Mouse (Mus musculus) thymus, postnatal 14 days (tissue): ENCODE results near the gene Gjc2.
"Not testable (repeated sequence)": the region's sequence is repeated elsewhere in the genome, so short reads cannot be mapped to it uniquely, and the experiment has no call there.

Experiments used
- DNase-seq: peaks from one replicate; pipeline ENCODE4 v3.0.0; 2021

Gjc2 gene

DNA sequence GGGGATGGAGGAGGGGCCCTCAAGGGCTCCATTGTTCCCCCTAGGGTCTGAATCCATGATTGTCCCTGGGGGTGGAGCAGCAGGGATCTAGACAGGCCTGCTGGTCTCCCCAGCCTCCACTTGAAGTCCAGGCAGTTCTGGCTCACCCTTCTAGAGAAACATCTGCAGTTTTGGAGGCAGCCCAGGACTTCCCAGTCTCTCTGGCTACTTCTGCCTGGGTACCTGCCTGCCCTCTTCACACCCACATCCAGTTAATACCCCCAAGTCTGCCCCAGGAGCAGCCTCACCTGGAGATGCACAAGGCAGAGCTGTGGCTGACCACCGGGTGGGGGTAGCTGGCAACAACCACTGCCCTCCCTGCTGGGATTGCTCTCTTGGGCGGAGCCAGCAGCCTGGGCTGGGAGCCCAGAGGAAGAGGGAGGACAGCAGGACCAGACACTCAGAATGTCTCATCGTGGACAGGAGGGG is at the start of gene Gjc2:
TSS of gene Gjc2 (minus strand) at position 350 of the 468 bp plus-strand sequence.
- no peak for DNase-seq

DNA sequence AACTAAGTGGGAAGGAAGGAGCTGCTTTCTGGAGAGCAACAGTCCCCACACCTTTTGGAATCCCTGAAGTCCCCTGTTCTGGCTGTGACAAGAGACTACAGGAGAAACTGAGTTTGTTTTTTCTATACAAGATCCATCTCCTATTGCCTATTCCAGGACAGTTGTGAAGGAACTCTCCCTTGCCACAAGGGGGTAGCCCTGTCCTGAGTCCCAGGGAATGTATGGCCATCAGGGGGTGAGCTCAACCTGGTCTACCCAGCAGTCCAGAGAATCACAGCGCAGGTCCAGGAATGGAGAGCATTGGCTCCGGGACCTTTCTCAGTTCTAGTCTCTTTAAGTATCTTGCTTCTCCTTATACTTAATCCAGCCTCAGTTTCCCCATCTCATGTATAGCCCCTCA is 49.8 kb upstream of the Gjc2 start:
- DNase-seq = no peak

DNA sequence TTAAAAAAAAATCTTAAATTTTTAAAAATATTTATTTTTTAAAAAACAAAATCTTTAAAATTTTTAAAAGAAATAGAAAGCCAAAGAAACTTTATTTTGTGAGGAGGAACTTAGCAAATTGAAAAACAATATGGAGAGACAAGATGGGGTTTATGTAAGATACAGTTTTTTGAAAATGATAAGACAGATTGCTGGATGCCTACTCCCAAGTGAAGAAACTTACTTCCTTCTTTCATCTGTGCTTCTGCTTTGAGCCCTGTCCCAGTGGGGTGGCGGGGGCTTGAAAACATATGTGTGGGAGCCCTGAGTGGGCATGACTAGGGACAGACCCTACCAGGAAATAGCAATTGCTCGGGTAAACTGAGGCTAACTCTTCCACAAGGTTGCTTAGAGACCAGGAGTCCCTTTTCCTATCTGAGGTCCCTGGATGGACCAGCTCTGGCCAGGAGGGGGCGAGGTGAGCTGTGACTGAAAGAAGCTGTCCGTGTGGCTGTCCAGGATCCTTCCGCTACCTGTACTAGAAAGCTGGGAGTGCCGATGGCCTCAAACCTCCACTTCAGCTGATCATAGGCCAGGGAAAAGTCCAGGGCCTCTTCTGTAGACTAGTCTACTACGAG is 47.2 kb upstream of the Gjc2 start:
- DNase-seq = peak; percentile 62

DNA sequence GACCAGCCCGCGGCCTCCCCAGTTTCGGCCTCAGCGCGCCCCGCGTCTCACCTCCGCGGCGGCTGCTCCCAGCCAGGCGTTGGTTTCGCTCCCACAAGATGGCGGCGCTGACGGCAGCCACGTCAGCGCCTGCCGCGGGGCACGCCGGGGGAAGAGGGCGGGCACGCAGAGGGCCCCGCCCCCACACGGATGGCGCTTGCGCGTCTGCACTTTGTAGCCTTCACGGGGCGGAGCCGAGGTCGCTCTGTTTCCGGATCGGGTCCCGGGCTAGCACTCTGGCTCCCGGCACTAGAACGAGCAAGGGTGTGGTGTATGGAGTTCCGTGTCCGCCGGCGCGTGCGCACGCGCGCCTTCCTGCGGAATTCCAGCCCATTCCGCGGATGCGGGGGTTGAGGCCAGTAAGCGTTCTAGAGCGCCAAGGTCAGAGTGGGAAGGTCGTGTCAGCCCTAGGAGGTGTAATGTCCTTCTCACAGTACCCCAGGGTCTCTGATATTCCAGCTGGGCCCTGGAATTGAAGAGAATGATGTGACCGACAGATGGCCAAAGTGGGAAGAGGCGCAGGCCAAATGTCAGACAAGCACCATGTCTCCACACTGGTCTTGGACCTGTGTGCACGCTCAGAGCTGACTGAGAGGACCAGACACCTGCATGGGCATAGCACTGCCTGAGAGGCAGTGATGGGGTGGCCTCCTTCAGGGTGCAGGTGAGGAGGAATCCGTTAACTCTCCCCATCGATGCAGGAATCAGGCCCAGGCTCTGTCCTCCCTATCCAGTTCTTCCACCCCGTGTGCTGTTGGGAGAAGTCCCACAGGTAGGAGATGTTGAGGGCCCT is 45.3 kb upstream of the Gjc2 start, which contains the start of gene Arf1:
TSS of gene Arf1 (minus strand) at position 149 of the 832 bp plus-strand sequence.
- peak; percentile 98 for DNase-seq

DNA sequence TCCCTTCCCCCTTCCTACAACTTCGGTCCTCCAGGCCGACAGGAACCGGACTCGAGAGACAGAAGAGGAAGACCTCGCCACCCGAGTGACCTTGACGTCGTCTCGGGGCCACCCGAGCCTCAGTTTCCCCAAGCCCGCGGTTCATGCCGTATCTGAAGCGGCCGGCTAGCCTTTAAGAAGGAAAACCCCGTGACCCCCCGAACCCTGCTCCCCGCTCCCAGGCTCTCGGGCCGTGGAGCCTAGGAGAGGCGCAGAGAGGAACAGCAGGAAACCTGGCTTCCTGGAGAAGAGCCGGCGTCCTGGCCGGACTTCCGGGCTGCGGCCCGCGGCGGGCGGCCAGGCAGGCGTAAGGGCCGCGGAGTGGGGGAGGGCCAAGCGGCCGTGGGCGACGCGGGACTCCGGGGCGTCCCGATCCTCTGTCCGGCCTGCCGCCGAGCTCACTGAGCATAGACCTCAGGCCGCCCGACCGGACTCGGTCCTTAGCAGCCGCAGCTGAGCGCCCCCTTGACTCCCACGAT is 44.6 kb upstream of the Gjc2 start:
- DNase-seq = no peak

DNA sequence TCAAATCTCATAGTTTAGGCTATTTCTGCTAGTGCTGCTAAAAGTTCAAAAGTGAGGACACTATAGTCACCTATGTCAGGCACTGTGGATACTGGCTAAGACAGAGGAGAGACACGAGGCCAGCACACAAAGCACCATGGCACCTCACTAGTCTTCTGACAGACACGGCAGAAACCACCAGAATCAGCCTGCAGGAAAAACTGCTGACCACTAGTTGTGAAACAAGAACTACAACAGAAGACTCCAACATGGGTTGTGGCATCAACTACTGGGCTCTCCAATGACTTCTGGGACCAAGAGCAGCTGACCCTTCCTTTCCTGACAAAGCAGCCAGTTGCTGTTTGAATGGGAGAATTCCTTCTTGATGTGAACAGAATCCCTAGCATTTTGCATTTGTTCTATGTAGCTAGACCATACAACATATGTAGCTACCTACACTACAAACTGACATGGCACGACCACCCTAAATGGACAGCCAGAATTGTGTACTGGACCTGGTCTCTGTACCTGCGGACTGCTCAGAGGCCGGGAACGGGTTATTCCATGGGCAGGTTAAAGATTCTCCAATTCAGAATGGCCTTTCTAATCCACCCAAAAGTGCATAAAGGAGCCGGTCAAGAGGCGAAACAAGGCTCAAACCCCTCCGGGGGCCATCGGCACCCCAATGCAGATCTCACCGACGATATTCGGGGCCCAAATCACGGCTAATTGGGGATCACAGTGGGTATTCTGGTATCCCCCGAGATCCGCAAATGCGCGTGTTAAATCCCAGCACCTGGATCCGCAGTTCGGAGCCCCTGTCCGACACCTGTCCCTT is 44.0 kb upstream of the Gjc2 start:
- no peak for DNase-seq

DNA sequence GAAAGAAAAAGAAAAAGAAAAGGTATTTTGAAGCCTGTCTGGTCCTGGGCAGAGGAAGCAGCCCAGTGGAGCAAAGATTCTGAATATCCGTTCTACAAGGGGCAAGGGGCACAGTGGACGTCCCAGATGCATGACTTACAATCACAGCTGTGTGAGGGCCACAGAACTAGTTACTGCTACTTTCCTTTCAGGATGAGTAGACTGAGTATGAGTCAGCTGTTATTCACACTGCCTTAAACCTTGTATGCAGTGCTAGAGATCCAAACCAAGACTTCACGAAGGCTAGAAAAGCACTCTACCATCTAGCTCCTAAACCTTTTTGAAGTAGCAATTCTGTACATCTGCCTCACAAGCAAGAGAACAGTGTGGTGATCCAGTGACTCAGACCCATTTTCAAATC is 43.2 kb upstream of the Gjc2 start:
- no peak for DNase-seq

DNA sequence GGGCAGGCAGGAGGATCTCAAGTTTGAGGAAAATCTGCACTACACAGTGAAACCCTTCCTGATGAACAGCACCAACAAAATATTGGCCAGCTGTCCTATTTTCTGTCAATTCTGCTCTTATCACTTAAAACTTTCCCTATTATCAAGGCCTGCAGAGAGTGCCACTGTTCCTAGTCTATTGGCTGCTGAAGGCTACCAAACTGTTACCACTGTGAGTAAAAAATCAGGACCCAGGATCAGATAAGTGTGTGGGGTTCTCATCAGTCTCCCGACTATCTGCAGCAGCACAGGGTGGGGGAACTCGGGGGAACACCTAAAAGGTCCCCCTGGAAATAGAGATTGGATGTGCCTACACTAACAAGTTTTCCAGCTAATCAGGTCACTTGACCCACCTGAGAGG is 42.2 kb upstream of the Gjc2 start:
- no peak for DNase-seq

DNA sequence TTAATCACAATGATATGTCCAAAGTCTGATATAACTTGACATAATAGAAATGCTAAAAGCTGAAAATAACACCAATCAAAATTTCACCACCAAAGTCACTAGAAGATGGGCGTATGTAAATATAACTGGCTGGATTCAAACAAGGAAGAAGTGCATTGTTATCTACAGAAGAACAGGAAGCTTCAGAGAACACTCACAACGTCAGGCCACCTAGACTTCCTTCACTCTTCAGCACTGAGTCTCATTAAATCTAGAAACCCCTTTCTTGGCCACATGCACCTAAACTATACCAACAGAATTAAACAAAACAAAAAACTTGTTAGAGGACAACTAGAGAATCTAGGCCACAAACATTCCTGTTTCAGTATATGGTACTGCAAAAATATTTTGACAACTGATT is 41.5 kb upstream of the Gjc2 start:
- no peak for DNase-seq

DNA sequence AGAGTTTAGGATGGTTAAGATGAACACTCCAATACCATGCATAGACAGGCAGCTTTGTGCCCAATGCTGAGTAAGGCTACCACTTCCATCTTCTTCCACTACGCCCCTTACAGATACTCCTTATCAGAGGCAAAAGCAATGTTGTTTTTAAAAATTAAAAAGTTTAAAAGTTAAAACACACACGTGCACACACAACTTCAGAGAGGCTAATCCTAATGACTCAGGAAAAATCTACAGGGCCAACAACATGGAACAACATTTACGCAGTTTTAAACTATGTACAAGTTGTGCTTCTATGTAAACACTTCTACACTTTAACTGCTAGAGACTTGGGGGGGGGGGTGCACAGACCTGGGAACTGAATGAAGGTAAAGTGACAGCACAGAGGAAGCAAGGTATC is 41.0 kb upstream of the Gjc2 start:
- no peak for DNase-seq

DNA sequence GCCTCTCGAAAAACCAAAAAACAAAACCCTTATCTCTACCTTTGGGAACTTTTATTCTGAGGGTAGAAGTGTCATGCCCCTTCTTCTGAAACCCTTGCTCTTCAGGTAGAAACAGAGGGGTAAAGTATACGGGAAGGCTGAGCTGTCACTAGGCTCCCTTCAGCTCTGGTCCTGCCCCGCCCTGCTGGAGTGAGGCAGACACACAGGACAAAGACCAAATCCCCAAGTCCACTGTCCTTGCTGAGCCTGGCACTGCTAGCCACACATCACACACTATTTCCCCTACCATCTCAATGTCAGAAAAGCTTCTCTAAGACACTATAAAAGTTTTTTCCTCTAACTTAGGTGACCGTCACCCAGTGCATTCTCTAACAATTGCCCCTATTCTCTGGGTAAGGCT is 39.3 kb upstream of the Gjc2 start:
- no peak for DNase-seq

DNA sequence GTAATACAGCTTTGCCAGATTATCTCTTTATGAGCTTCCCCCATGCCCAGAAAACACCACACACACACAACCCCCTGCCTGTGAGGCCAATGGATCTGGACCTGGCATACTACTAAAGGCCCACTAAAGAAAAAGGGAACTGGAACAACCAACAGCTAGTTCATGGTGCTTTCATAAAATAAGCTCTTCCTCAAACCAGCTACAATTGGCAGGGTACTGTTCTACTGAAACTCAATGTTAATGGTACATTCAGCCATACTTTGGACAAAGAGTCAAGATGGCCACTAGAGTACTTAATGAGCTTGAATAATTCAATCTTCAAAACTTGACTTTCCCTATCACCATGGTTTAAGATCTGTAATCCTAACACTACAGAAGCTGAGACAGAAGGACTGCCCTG is 38.6 kb upstream of the Gjc2 start:
- no peak for DNase-seq

DNA sequence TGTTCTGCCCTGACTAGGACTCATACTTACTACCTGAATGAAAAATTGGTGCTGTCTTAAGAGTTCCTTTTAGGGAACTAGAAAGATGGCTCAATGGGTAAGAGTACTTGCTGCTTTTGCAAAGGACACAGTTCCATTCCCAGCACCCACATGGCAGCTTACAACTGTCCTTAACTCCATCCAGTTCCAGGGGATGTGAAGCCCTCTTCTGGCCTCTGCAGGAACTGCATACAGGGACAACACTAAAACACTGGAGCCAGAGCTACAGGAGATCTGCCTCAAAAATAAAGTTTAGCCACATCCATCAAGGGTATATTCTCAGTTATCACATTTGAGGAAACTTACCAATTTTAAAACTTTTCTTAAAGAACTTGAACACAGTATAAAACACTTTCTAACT is 36.1 kb upstream of the Gjc2 start:
- peak; percentile 50 for DNase-seq

DNA sequence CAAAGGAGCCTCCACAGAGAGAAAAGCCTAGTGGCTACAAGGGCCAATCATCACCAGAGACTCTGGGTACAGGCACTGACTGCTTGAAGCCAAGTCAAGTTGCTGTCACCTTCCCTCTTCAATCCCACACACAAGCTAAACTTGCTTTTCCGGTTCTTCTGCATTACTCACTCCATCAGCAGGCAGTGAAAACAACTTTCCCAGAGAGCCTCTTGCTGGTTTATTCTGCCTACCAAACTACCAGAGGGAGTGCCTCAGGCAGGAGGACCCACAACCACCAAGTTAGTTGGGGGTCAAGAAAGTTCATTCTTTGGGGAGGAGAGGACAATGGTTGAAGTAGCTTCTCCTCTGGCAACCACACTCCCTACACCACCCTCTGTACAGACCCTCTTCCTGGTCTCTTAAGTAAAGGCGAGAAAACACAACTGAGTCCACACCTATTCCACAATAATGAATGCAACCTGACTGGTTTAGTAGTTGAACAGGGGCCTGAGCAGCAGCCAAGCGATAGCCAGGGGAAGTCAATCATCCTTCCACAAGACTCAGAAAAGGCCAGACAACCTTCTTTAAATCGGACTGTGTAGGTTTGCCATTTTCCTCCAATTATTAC is 35.5 kb upstream of the Gjc2 start:
- DNase-seq = no peak

DNA sequence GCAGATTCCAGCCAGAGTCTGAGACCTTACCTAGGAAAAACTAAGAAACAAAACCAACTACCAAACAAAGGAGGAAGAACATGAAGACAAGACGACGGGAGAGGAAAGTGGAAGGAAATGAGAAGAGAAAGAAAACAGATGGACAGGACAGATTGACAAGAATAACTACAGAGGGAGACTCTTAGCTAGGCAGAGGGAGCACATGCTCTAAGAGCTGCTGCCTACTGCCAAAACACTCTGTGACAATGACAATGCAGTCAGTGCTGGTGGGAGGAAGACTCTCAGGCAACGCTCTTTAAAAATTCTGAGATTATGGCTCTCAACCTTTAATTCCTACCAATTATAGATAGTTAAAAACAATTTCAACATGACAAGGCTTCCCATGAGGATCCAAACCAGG is 33.9 kb upstream of the Gjc2 start:
- no peak for DNase-seq

DNA sequence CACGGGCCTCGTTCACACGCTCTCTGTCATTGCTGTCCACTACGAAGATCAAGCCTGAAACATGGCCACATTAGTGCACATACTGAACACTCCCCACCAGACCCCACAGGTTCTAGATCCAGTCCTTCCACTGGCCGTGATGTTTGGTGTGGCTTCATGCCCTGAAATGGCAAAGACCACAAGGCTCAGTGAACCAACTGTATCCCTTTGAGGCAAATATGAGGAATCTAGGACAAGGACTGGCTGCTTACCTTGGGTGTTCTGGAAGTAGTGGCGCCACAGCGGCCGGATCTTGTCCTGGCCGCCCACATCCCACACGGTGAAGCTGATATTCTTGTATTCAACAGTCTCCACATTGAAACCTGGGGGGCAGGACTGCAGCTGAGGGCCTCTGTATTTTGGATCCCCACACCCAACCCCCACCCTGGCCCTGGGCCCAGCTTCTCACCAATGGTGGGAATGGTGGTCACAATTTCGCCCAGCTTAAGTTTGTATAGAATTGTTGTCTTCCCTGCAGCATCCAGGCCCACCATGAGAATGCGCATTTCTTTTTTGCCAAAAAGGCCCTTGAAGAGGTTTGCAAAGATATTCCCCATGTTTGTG is 30.0 kb upstream of the Gjc2 start:
- DNase-seq = no peak

DNA sequence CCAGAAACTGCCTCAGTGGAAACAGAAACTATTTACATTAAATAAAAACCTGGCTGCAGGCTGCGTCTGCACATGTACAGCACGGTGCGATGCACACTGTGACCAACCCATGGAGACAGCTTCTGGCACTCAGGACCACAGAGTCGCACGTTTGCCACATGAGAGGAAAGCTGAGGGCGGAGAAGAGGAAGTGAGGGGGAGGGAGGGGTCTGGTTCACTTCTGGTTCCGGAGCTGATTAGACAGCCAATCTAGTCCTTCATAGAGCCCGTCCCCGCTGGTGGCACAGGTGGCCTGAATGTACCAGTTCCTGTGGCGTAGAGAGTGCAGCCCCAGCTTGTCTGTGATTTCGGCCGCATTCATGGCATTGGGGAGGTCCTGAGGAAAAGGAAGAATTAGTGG is 29.3 kb upstream of the Gjc2 start:
- DNase-seq = peak; percentile 59

DNA sequence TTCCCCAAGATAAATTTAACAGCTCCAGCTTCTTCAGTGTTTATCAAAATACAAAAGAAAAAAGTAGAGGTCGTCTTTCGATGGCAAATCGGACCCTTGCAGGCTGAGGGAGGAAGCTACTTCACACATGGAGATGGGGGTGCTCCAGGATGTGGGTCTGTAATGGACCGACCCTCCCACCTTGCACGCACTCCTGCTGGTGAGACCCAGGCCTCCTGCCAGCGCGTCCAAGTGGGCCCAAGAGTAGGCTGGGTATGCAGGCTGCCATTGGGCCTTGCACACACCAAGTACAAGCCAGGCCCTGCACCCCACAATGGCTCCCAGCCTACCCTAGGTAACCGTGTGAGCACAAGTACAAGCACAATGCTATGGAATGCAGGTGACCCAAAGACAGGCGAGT is 28.5 kb upstream of the Gjc2 start:
- not testable (repeated sequence) for DNase-seq

DNA sequence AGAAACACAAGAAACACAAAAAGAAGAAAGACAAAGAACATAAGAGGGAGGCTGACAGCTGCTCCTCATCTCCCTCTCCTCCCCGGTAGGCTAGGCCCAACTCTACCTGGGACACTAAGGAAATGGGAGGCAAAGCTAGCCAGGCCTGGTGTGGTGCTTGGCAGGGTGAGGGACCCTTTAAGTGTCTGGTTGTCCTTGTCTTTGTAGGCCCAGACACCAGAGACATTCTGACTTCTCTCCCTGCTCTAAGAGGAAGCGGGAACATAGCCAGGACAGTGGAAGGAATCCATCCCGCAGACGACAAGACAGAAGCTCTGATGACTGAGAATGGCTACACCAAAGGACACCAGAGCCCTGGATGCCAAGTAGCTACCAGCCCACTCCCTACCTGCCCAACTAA is 27.0 kb upstream of the Gjc2 start:
- DNase-seq = no peak

DNA sequence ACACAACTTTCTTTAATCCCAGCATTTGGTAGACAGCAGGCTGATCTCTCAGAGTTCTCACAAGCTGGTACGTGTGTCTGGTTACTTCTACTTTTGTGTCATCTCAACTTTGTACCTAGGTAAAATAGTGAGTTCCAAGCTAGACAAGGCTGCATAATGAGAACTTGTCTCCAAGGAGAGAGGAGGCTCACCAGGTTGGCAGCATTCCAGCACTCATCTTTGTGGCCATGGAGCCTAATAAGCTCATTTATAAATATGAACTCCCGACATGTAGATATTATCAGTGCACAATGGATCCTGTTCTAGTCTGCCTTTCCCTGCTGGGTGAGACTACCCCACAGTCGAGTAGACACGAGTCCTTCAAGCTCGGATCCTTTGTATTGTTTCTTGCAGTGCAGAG is 26.6 kb upstream of the Gjc2 start:
- DNase-seq = no peak

DNA sequence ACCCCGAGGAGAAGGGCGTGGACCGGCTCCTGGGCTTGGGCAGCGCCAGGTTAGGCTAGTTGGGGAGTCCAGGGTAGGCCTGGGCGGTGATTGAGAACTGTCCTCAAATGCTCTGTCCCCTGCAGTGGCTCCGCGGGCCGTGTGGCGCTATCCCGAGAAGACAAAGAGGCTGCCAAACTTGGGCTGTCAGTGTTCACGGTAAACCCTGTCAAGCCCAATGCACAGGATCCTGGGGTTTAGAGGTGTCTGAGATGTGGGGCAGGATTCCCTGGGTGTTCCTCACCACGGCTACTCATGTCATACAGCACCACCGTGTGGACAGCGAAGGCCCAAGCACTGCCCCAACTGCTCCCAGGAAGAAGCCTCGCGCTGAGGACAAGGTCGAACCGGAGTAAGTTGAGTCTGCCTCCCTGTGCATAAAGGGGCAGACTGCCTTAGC is 26.0 kb upstream of the Gjc2 start:
- DNase-seq = peak; percentile 58

DNA sequence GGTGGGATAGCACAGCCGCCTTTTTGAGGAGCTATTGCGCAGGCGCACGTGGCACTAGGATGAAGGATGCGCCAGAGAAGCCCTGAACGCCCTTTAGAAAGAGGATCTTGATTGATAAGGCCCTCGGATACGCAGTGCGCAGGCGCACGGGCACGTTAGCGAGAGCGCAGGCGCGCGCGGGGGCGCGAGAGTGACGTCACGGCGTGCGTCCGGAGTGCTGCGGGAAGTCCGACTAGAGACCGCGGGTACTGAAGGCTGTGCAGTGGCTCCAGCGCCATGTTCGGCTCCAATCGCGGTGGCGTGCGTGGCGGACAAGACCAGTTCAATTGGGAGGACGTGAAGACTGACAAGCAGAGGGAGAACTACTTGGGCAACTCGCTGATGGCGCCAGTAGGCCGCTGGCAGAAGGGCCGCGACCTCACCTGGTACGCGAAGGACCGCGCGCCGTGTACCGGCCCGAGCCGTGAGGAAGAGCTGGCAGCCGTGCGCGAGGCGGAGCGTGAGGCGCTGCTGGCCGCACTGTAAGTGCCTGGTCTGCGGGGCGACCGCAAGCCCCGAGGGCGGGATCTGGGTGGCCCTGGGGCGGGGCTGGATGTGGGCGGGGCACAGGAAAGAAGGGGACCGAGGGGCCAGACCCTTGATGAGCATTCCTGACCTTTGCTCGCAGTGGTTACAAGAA is 25.3 kb upstream of the Gjc2 start, which contains the start of gene 2310033P09Rik:
TSS of gene 2310033P09Rik (plus strand) at position 169 of the 679 bp plus-strand sequence.
- DNase-seq = peak; percentile 92
